Mouse (Mus musculus) ovary, postnatal 14 days (tissue): ENCODE measurements around the gene Fkbp5.

ENCODE experiments used
- DNase-seq: peaks from one replicate; pipeline ENCODE4 v3.0.0; 2022; ENCODE audit warnings: low spot score

The Fkbp5 gene

GRCm38 (mm10) chr17:28504182-28504581 is 13.1 kb downstream of the Fkbp5 start:
- no peak for DNase-seq

- no peak for DNase-seq
Observed at GRCm38 (mm10) chr17:28502196-28502821, 15.0 kb downstream of the Fkbp5 start.

- DNase-seq, result no peak
Observed at GRCm38 (mm10) chr17:28500465-28500864, 16.9 kb downstream of the Fkbp5 start.

DNA sequence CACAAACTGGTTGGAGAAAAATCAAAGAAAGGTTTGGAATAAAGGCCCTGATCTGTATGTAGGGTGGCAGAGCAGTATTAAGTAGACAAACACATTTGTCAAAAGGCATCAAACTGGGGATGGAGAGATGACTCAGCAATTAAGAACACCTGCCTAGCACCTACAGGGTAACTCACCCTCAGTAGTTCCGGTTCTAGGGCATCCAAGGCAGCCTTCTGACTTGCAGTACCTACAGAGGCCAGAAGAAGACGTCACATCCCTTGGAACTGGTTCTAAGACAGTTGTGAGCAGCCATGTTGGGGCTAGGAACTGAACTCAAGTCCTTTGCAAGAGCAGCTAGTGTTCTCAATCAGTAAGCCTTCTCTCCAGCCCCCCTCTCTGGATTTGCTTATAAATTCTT is 18.1 kb downstream of the Fkbp5 start:
- no peak for DNase-seq

- DNase-seq, result no peak
Observed at GRCm38 (mm10) chr17:28495832-28496231, 21.5 kb downstream of the Fkbp5 start.

GRCm38 (mm10) chr17:28491035-28491770 is 26.1 kb downstream of the Fkbp5 start:
- no peak for DNase-seq

DNA sequence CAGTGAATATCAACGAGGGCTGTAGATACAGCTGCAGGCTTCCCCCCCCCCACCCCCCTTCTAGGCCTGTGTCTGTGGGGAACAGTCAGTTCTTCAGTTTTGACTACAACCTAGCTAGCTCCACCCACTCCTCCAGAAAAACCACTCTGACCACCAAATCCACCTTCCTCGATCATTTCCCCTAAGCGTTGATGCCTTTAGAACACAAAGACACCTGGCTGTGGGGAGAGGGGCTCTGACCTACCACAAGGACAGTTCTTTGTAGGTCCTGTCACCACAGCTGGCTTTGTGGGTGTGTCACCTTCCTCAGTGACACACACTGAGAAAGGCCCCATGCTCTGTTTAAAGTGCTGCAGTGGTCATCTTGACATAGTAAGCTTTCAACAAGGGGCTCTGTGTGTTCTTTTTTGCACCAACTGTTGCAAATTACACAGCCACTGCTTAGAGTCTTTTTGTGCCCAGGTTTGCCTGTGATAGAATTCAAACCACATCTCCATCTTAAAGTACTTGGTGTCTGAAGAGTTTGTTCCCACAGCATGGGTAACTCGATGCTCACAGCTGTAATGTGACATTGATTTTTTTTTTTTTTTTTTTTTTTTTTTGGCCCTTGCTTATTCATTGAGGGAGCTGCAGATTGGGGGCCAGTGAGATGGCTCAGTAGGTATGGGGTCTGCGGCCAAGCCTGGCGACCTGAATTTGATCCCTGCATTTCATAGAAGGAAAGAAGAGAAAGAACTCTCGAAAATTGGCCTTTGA is 28.9 kb downstream of the Fkbp5 start:
- DNase-seq, result no peak

- no peak for DNase-seq
Observed at GRCm38 (mm10) chr17:28487584-28488257, 29.6 kb downstream of the Fkbp5 start.

DNA sequence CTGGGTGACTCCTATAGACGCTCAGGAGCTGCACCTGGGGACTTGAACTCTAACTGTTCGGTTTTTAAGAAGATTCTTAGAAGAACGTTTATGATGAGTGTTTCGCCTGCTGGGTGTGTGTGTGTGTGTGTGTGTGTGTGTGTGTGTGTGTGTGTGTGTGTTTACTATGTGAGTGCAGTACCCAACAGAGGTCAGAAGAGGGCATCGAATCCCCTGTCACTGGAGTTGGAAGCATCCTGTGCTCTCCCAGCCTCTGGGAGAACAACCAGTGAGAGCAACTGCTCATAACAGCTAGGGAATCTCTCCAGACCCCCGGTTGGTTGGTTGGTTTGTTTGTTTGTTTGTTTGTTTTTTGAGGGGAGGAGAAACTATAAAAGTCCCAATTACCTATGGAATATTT is 30.6 kb downstream of the Fkbp5 start:
- no peak for DNase-seq

DNA sequence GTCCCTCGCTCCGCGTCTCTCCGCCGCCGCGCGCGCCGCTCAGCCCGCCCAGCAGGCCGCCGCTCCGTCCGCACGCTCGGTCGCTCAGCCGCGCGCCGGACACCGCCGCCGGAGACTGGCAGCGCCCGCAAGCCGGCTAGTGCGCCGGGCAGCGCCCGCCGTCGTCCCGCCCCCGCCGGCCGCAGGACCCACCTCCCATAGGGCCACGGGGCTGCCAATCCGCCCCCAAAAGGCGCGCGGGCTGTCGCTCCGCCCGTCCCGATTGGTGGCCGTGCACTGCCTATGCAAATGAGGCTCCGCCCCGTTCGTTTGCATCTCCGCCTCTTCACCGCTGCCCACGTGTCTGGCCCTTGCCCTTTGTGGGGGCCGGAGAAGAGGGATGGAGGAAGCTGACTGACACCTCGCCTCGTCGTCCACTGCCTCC is 31.3 kb downstream of the Fkbp5 start:
- DNase-seq, result peak; percentile 96

GRCm38 (mm10) chr17:28485446-28485948 is 31.8 kb downstream of the Fkbp5 start:
- DNase-seq, result peak; percentile 31

GRCm38 (mm10) chr17:28484704-28485445 is 32.5 kb downstream of the Fkbp5 start:
- DNase-seq, result no peak

- no peak for DNase-seq
Observed at GRCm38 (mm10) chr17:28477421-28477820, 39.9 kb downstream of the Fkbp5 start.

DNA sequence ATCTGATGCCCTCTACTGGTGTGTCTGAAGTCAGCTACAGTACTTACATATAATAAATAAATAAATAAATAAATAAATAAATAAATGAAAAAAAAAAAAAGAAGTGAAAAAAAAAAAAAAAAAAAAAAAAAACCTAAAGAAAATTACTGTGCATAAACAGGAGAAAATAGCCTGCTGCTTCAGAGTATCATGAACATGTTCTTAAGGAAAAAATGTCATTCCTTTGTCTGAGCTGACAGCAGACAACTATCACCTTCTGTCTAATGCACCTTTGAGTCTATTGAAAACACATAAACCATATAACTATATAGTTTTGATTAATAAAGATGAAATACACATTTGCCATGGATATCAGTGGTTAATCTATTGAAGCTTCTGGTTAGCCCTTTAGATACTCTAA is 40.9 kb downstream of the Fkbp5 start:
- DNase-seq, result no peak

DNA sequence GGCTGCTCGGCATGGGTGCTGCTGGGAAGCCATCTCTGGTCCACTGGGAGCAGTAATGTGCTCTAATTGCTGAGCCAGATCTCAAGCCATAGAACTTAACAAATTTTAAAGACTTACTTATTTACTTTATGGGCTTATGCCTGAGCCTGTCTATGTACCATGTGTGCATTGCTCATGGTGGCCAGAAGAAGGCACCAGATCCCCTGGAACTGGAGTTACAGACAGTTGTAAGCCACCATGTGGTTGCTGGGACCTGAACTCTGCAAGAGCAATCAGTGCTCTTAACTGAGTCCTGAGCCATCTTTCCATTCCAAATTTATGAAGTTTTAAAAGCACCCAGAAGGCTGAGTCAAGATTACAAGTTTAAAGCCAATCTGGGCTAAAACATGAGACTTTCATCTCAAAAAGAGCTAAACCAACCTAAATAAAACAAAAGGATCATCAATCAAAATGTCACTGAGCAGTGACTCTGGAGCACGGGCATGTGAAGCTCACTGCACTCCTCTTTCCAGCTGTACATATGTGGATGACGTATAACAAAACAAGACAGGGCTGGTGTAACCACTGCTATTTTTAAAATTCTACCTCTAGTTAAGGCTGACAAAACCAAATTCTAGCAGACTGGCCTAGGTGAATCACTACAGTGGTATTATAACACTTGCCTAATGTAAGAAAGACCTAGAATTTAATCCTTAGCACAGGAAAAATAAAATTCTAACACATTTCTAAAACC is 41.6 kb downstream of the Fkbp5 start:
- no peak for DNase-seq

DNA sequence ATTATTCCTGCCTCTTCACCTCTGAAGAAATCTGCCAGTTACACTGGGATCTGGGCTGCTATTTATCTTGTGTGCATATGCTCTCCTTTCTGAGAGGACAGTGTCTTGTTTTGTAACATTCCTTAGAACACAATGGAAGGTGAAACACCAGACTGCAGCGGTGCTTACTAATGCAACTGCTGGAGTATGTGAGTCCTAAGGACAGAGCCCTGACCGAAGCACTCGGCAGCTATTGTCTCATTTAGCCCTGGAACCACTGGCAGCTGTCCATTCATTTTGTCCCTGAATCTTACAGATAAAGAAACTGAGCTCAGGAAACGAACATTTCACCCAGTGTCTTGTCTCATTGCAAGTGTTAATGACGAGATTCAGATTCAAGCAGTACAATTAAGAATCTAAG is 44.6 kb downstream of the Fkbp5 start:
- no peak for DNase-seq

DNA sequence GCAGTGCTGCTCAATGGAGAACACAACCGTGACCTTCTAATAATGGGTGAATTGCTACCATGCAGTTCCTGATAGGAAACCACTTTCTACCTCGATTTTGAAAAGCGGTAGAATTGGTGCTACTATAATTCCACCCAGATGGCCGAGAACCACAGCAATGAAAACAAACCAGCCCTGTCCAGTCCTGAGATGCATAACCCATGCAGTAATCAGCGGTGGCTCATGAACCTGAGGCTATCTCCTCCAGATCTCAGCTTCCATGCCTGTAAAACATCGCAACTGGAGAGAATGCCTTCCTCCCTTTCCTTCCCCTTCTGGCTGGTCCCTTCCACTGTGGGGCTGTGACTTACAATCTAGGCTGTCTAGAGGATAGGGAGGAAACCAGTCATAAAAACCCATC is 46.5 kb downstream of the Fkbp5 start:
- DNase-seq, result no peak

DNA sequence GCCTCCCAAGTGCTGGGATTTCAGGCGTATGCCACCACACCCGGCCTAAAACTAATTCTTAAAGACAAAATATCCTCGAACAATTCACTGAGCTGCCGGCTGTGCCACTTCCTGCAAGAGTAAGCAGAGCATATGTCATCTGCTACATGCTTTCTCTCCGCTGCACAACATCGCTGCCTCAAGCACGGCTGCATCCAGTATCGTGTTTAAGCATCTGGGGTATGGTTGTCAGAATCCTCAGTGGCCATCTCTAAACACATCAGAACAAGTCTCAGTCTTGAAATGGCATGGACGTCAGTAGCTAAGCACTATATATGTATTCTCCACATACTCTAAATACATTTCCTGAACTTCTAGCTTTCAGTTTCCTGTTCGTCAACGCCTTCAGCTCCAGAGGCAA is 49.6 kb downstream of the Fkbp5 start:
- no peak for DNase-seq

DNA sequence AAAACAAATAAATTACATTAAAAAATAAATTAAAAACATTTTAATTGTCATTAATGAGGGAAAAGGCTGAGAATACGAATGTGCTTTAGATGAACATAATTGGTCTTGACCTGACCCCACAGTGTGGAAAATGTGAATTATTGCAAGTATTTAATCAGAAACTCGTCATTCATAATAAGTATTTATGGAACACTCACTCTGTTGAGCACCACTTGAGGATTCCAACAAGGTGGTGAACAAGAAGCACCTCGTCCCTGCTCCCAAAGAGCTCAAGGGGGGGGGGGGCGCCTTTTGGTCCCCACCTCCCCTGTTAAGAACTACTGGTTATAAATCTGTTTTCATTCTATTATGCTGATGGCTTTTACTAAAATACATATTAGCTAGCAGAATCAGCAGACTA is 51.4 kb downstream of the Fkbp5 start:
- DNase-seq, result no peak

DNA sequence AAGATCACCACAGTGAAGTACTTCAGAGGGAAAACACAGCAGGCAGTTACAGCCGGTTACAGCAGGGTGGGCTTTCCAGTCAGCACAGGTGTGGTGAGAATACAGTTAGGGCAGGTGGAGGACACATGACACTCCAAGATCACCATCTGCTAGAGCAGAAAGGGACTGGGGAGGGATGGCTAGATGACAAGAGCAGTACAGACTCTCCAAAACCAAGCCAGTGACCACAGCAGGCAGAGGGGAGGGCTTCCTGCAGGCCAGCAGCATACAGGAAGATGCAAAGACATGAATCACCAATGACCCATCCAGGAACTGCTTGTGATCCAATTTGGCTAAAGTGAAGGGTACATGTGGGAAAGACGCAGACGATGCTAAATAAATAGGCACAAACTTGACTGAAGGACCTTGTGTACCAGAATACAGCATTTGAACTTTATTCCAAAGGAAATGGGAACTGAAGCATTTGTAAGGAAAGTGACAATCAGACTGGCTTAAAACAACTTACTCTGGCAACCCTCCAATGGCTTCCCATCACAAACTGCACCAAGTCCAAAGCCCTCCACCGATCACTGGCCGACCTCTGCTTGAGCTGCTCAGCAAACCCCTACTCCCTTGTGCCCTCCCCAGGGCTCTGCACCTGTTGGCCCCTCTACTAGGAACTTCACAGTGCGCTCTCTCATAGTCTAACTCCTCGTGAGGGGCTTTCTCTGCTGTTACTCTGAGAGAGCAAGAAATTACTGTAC is 53.5 kb downstream of the Fkbp5 start:
- DNase-seq, result no peak
